Mouse (Mus musculus): ENCODE measurements around the gene Smco1. TPM values are rescaled to one million over a fixed set of nuclear protein-coding genes. Genes with fewer than 3 reads are reported as not detected.

Smco1 gene
- 1 to 10 TPM in 1 of 2 experiments, not detected in 1; 1.7 TPM for total RNA-seq (2023)

DNA sequence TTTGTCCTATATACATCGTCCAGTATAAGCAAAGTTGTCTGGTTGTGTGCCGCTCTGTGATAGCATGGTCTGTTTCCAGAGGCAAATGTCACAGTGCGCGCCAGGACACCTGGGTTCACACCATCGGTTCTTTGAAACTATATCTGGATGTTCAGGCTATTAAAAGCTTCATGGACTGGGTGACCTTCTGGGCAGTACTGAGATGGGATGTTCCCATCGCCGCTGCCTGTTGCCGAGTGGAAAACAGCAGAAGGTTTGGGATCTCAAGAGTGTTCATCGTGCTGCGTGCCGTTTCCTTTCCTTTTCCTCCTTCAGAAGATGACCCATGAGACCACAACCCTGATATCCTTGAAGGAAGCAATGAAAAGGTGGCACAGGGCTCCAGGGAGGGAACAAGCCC lies at the start of gene Smco1:
Gene Smco1 (plus strand): TSS at position 178 of the 400 bp plus-strand sequence.

DNA sequence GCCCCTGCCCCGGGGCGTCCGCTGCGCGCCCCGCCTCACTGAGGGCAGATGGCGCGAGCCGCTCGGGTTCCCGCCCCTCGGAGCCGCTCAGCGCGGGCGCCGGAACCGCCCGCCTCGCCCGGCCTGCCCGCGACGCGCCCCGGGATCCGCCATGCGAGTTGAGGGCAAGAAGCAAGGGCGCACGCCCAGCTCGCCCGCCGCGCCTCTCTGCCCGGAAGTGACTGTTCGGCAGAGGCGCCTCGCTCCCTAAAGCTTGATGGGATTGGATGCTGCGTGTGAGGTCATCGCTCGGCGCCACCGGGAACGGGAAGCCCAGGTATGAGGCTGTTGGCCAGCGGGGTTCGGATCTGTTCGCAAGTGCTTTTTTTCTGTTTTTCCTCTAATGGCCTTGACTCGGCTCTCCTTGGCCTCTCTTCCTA lies 24.3 kb upstream of the Smco1 start, which contains the start of the genes Fbxo45 and Wdr53:
Gene Fbxo45 (minus strand): TSS at position 207 of the 419 bp plus-strand sequence.
Gene Wdr53 (plus strand): TSS at position 276 of the 419 bp plus-strand sequence.

DNA sequence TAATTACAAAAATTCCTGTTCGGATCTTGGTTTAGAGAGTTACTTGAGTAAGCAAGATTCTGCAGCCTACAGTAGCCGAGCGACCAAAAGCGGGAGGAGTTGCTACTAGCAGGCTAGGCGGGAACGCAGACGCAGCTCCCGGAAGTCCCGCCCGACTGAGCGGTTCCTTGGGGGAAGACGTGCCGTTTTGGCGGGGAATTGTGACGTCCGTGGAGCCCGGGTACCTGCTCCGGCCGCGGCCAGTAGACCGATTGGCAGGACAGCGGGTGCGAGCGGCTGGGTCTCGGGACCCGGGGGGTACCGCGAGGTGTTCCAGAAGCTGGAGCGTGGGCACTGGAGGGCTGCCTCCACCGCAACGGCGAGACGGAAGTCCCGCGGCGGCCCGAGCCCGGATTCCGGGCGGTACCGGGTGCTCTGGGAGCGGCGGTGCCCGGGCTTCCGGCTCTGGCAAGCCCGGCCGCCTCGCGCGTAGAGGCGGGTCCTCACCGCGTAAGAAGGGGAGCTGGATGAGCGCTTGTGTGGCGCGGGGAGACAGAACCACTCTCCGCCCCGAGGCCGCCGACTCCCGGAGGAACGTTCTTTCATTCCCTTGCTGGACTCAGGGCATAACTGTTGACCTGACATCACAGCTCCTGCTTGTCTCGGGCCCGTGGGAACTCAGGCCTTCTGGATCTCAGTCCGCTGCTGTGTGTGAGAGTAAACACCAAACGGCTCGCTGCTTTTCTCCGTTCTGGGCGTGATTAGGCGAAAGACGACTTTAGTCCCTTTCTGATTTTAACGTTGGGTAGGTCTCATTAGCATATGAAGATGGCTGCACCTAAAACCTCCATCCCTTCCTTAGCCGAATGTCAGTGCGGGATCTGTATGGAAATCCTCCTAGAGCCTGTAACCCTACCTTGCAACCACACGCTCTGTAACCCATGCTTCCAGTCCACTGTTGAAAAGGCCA lies 6.3 kb downstream of the Smco1 start, which contains the start of gene Rnf168:
Gene Rnf168 (plus strand): TSS at position 152 of the 949 bp plus-strand sequence.

Other genes starting within 250 kb of the Smco1 start
- gene Pak2, start 192.1 kb upstream of the Smco1 start, total RNA-seq (2023) = 10 to 100 TPM; 82.6 to 86.3 TPM
- gene Pigx, start 171.7 kb upstream of the Smco1 start, total RNA-seq (2023) = 10 to 100 TPM; 35.3 to 38.7 TPM
- gene Cep19, start 171.7 kb upstream of the Smco1 start, total RNA-seq (2023) = 1 to 10 TPM; 4.8 to 7.1 TPM
- 100 to 1,000 TPM; 223 to 245 TPM for gene Nrros, start 105.9 kb upstream of the Smco1 start, total RNA-seq (2023)
- not detected for gene Bex6, start 91.6 kb upstream of the Smco1 start, total RNA-seq (2023)
- gene Fbxo45, start 24.3 kb upstream of the Smco1 start, total RNA-seq (2023) = 10 to 100 TPM; 11.5 to 12.8 TPM
- 10 to 100 TPM; 10.9 to 14.0 TPM for gene Wdr53, start 24.2 kb upstream of the Smco1 start, total RNA-seq (2023)
- 10 to 100 TPM; 18.4 to 20.0 TPM for gene Rnf168, start 6.0 kb downstream of the Smco1 start, total RNA-seq (2023)
- 10 to 100 TPM; 61.1 to 74.6 TPM for gene Ubxn7, start 60.8 kb downstream of the Smco1 start, total RNA-seq (2023)
- under 1 TPM in 1 of 2 experiments, not detected in 1; 0.44 TPM for gene Tm4sf19, start 129.0 kb downstream of the Smco1 start, total RNA-seq (2023)
- gene Tctex1d2, start 148.2 kb downstream of the Smco1 start, total RNA-seq (2023) = 1 to 10 TPM; 5.0 to 5.1 TPM
- gene Pcyt1a, start 159.5 kb downstream of the Smco1 start, total RNA-seq (2023) = 10 to 100 TPM; 39.1 to 54.0 TPM
- not detected for gene Slc51a, start 216.4 kb downstream of the Smco1 start, total RNA-seq (2023)
- gene Zdhhc19, start 224.8 kb downstream of the Smco1 start, total RNA-seq (2023) = not detected